Mouse (Mus musculus) kidney, embryonic 14.5 days (tissue): Measurements from ENCODE around the gene Mlxip. TPM values are rescaled to one million over a fixed set of nuclear protein-coding genes. Genes with fewer than 3 reads are reported as not detected.

Experiments used
- ATAC-seq: fragments of 200-750 bp; cut with Nextera tagmentation; 2 replicates; pipeline ENCODE4 v1.8.0; 2017; ENCODE audit warnings: moderate number of reproducible peaks, mild to moderate bottlenecking, moderate TSS enrichment, moderate library complexity; ENCODE audit not compliant: low FRiP score, low TSS enrichment
- H3K27ac ChIP-seq: fragments of 300-500 bp; sonication (generic); 2 replicates; pipeline ENCODE4 v1.5.1; 2014; ENCODE audit warnings: low read depth, mild to moderate bottlenecking, low read length, moderate library complexity, mixed read lengths
- H3K27me3 ChIP-seq: fragments of 300-500 bp; sonication (generic); 2 replicates; pipeline ENCODE4 v1.6.1; 2014; ENCODE audit warnings: mild to moderate bottlenecking, low read length; ENCODE audit not compliant: control insufficient read depth, insufficient read depth
- H3K36me3 ChIP-seq: fragments of 300-500 bp; sonication (generic); 2 replicates; pipeline ENCODE4 v1.6.1; 2014; ENCODE audit warnings: low read length, mixed read lengths; ENCODE audit not compliant: control insufficient read depth, insufficient read depth
- H3K4me1 ChIP-seq: fragments of 300-500 bp; sonication (generic); 2 replicates; pipeline ENCODE4 v1.6.1; 2014; ENCODE audit warnings: low read length, mixed read lengths; ENCODE audit not compliant: control insufficient read depth, insufficient read depth
- H3K4me2 ChIP-seq: fragments of 300-500 bp; sonication (generic); replicated peaks from 2 replicates; pipeline ENCODE4 v1.6.1; 2014; ENCODE audit warnings: low read depth, mild to moderate bottlenecking, low read length
- H3K4me3 ChIP-seq: fragments of 300-500 bp; sonication (generic); 2 replicates; pipeline ENCODE4 v1.5.1; 2014; ENCODE audit warnings: mild to moderate bottlenecking, low read length
- H3K9ac ChIP-seq: fragments of 300-500 bp; sonication (generic); 2 replicates; pipeline ENCODE4 v1.6.1; 2014; ENCODE audit warnings: low read depth, mild to moderate bottlenecking, low read length, moderate library complexity
- H3K9me3 ChIP-seq: fragments of 300-500 bp; sonication (generic); 2 replicates; pipeline ENCODE4 v1.6.1; 2016; ENCODE audit warnings: low read length; ENCODE audit not compliant: control insufficient read depth
- WGBS: fragments of 180-500 bp; shearing (Covaris S2); extraction: QIAGEN DNeasy Blood & Tissue Kit; methylation state at CpG from one replicate; pipeline ENCODE4 v1.1.7; 2014; 5-methylcytosine and 5-hydroxymethylcytosine counted together
- polyA plus RNA-seq: library from polyadenylated mRNA; unstranded; fragments of >200 nt; fragmentation: Nextera tagmentation; extraction: Ambion mirVana; gene quantifications from 2 replicates; pipeline ENCODE4 v1.2.1, GENCODE M21; 2014

Mlxip gene
- polyA plus RNA-seq, 1 experiment from 2014 or later = 26.6 TPM

GRCm38 (mm10) chr5:123436071-123436779 is 41.6 kb downstream of the Mlxip start:
- Histone ChIP-seq H3K9ac (no peak overlapping the region), H3K36me3 (peaks cover 3% of the 10 kb centered on the region; the same call in 1 of the 2 replicates), H3K4me1 (peaks cover 20% of the 10 kb centered on the region; the same call in 1 of the 2 replicates), H3K27ac (no peak overlapping the region), H3K9me3 (no peaks in the 10 kb centered on the region), H3K4me2 (no peak overlapping the region), H3K27me3 (no peaks in the 10 kb centered on the region), H3K4me3 (no peak overlapping the region)
- no peak for ATAC-seq
- 56% methylated on average over 8 of the region's 8 CpGs for WGBS

GRCm38 (mm10) chr5:123436780-123437175 is 42.2 kb downstream of the Mlxip start:
- Histone ChIP-seq H3K4me1 (peaks cover 15% of the 10 kb centered on the region; the same call in 1 of the 2 replicates), H3K4me2 (no peak overlapping the region), H3K9me3 (no peaks in the 10 kb centered on the region), H3K36me3 (peaks cover 3% of the 10 kb centered on the region; the same call in 1 of the 2 replicates), H3K27me3 (no peaks in the 10 kb centered on the region), H3K4me3 (no peak overlapping the region), H3K27ac (no peak overlapping the region), H3K9ac (no peak overlapping the region)
- WGBS = 49% methylated on average over 4 of the region's 4 CpGs
- 0 out of 2 replicates have a peak, but pooled peaks have one; percentile 20 for ATAC-seq

GRCm38 (mm10) chr5:123438381-123438780 is 43.8 kb downstream of the Mlxip start:
- Histone ChIP-seq H3K4me2 (no peak overlapping the region), H3K9me3 (no peaks in the 10 kb centered on the region), H3K9ac (no peak overlapping the region), H3K27me3 (no peaks in the 10 kb centered on the region), H3K4me1 (peaks cover 8% of the 10 kb centered on the region; the same call in 1 of the 2 replicates), H3K4me3 (no peak overlapping the region), H3K27ac (no peak overlapping the region), H3K36me3 (peaks cover 17% of the 10 kb centered on the region)
- WGBS = 89% methylated on average over 3 of the region's 3 CpGs
- ATAC-seq = no peak

GRCm38 (mm10) chr5:123439312-123439711 is 44.7 kb downstream of the Mlxip start:
- Histone ChIP-seq H3K9me3 (no peaks in the 10 kb centered on the region), H3K4me3 (no peak overlapping the region), H3K4me1 (peaks cover 8% of the 10 kb centered on the region; the same call in 1 of the 2 replicates), H3K4me2 (no peak overlapping the region), H3K36me3 (peaks cover 20% of the 10 kb centered on the region), H3K27me3 (no peaks in the 10 kb centered on the region), H3K9ac (no peak overlapping the region), H3K27ac (no peak overlapping the region)
- no peak for ATAC-seq
- WGBS = 83% methylated on average over 1 of the region's 1 CpGs

GRCm38 (mm10) chr5:123439941-123440340 is 45.3 kb downstream of the Mlxip start:
- Histone ChIP-seq H3K27me3 (no peaks in the 10 kb centered on the region), H3K27ac (no peak overlapping the region), H3K4me2 (no peak overlapping the region), H3K9ac (no peak overlapping the region), H3K36me3 (peaks cover 27% of the 10 kb centered on the region), H3K4me1 (peaks cover 8% of the 10 kb centered on the region; the same call in 1 of the 2 replicates), H3K9me3 (no peaks in the 10 kb centered on the region), H3K4me3 (no peak overlapping the region)
- WGBS = 87% methylated on average over 4 of the region's 4 CpGs
- no peak for ATAC-seq

- Histone ChIP-seq H3K9me3 (no peaks in the 10 kb centered on the region), H3K9ac (no peak overlapping the region), H3K4me2 (no peak overlapping the region), H3K4me3 (no peak overlapping the region), H3K36me3 (peaks cover 32% of the 10 kb centered on the region), H3K4me1 (peaks cover 7% of the 10 kb centered on the region; the same call in 1 of the 2 replicates), H3K27ac (no peak overlapping the region), H3K27me3 (no peaks in the 10 kb centered on the region)
- WGBS = 74% methylated on average over 4 of the region's 4 CpGs
- ATAC-seq = no peak
Measured at GRCm38 (mm10) chr5:123440664-123441063, 46.1 kb downstream of the Mlxip start.

GRCm38 (mm10) chr5:123442283-123442682 is 47.7 kb downstream of the Mlxip start:
- no peak for ATAC-seq
- Histone ChIP-seq H3K4me3 (no peak overlapping the region), H3K36me3 (peaks cover 41% of the 10 kb centered on the region), H3K27me3 (no peaks in the 10 kb centered on the region), H3K4me1 (no peaks in the 10 kb centered on the region), H3K27ac (no peak overlapping the region), H3K9me3 (no peaks in the 10 kb centered on the region), H3K9ac (no peak overlapping the region), H3K4me2 (no peak overlapping the region)
- WGBS = 93% methylated on average over 3 of the region's 3 CpGs

- no peaks in the 10 kb centered on the region for H3K9me3 ChIP-seq
- no peak overlapping the region for H3K4me2 ChIP-seq
- peaks cover 48% of the 10 kb centered on the region for H3K36me3 ChIP-seq
- no peak overlapping the region for H3K9ac ChIP-seq
- no peak overlapping the region for H3K27ac ChIP-seq
- ATAC-seq = no peak
- H3K4me1 ChIP-seq = no peaks in the 10 kb centered on the region
- no peaks in the 10 kb centered on the region for H3K27me3 ChIP-seq
- H3K4me3 ChIP-seq = no peak overlapping the region
- 49% methylated on average over 4 of the region's 4 CpGs for WGBS
Measured at GRCm38 (mm10) chr5:123444069-123444468, 49.5 kb downstream of the Mlxip start.

GRCm38 (mm10) chr5:123444849-123445334 is 50.3 kb downstream of the Mlxip start:
- no peak for ATAC-seq
- Histone ChIP-seq H3K27ac (no peak overlapping the region), H3K9ac (no peak overlapping the region), H3K4me2 (no peak overlapping the region), H3K4me3 (no peak overlapping the region), H3K36me3 (peaks cover 57% of the 10 kb centered on the region), H3K4me1 (no peaks in the 10 kb centered on the region), H3K27me3 (no peaks in the 10 kb centered on the region), H3K9me3 (no peaks in the 10 kb centered on the region)
- 90% methylated on average over 5 of the region's 5 CpGs for WGBS
